In the genomic region with DNA sequence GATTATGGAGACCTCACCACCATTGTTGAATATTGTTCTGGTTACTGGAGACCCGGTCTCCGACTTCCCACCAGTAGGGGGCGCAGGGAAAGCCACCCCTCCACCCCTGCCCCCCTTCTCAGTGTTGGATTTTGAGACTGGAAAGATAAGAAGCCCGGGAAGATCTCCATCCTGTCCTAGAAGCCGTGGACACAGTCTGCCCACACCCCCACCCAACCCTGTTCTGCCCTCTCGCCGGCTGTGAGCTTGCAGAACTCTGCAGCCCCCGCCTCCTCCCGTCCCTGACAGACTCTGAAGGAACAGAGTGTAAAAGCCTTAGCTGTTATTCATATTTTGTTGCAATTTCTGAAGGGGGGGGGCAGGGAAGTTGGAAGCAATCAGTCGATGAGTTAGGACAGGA, we compare ENCODE assay signal across 7 mouse cellular contexts. TPM values are rescaled to one million over a fixed set of nuclear protein-coding genes. Genes with fewer than 3 reads are reported as not detected.
DNase-seq lines count a peak whose midpoint lies in the region; ATAC-seq and TF ChIP-seq lines count a peak whose summit lies in the region.

No protein-coding gene starts in this region.

- H3K27ac ChIP-seq in ES-E14 (ENCODE audit: insufficient read depth, low read depth, low read length, poor library complexity, severe bottlenecking), result peak overlapping the region; percentile 89
- peak overlapping the region; percentile 82 for H3K27ac ChIP-seq in embryonic facial prominence, embryonic 10.5 days (replicated peaks)

- intact Hi-C loops in heart, postnatal 10 days (cut with DNase I), result loop anchor here (2.0 kb wide), 1 partner anchor 14 kb away; no protein-coding TSS in a partner anchor

- H3K36me3 ChIP-seq in ES-E14 (ENCODE audit: control insufficient read depth, insufficient read depth, low read length, poor library complexity, severe bottlenecking), result peaks cover 7% of the 10 kb centered on the region; the same call in 1 of the 2 replicates
- H3K36me3 ChIP-seq in embryonic facial prominence, embryonic 10.5 days (replicated peaks), result peaks cover 66% of the 10 kb centered on the region

- peak overlapping the region; percentile 40 to 47 for H3K4me3 ChIP-seq in ES-E14 (ENCODE audit: insufficient read depth in 1 of 2, low read depth in 1 of 2, low read length in 2 of 2, poor library complexity in 1 of 2, severe bottlenecking in 1 of 2)
- peak overlapping the region; percentile 42 for H3K4me3 ChIP-seq in embryonic facial prominence, embryonic 10.5 days

- WGBS in embryonic facial prominence, embryonic 10.5 days, result 5% methylated on average over 10 of the region's 10 CpGs

- no peaks in the 10 kb centered on the region for H3K9me3 ChIP-seq in ES-E14 (ENCODE audit: control insufficient read depth, insufficient read depth, low read depth, low read length)
- H3K9me3 ChIP-seq in embryonic facial prominence, embryonic 10.5 days, result no peaks in the 10 kb centered on the region

- peaks cover 9 to 44% of the 10 kb centered on the region in 2 experiments for H3K4me1 ChIP-seq in ES-E14 (ENCODE audit: control insufficient read depth in 2 of 2, insufficient read depth in 2 of 2, low read length in 2 of 2, poor library complexity in 1 of 2)
- peaks cover 72% of the 10 kb centered on the region for H3K4me1 ChIP-seq in embryonic facial prominence, embryonic 10.5 days

- H3K9ac ChIP-seq in ES-E14 (ENCODE audit: insufficient read depth, low read depth, low read length, poor library complexity, severe bottlenecking), result peak overlapping the region; percentile 46; the same call in 1 of the 2 replicates

- in situ Hi-C loops in ES-E14 (cut with MboI; ENCODE audit: low sequenced_read_pairs in 2 of 2, unreplicated experiment in 2 of 2), result no loop called here

- ATAC-seq in megakaryocyte-erythroid progenitor cell, adult 5-6 weeks (replicated peaks; ENCODE audit: low FRiP score, low TSS enrichment, poor library complexity, severe bottlenecking), result 0 out of 2 replicates have a peak, but pooled peaks have one; percentile 24

- peak; percentile 81 for DNase-seq in B cell, adult 2 months
- DNase-seq in ES-E14 (ENCODE audit: low read depth, low spot score), result no peak
- DNase-seq in embryonic facial prominence, embryonic 10.5 days (ENCODE audit: low spot score), result peak; percentile 88
- peak; percentile 85 to 91 for DNase-seq in heart, postnatal 10 days
- DNase-seq in kidney, postnatal 4 days, result peak; percentile 90 to 93
- DNase-seq in right cerebral cortex, postnatal 4 days, result peak; percentile 88

- H3K27me3 ChIP-seq in embryonic facial prominence, embryonic 10.5 days (replicated peaks; ENCODE audit: low read depth, poor library complexity, severe bottlenecking), result no peaks in the 10 kb centered on the region

TF ChIP-seq in ES-E14, 5 proteins besides CTCF, POLR2A, EP300 and RAD21:
- TF ChIP-seq ZC3H11A (IDR thresholded peaks at IDR 0.05; ENCODE audit: borderline replicate concordance, low read depth, low read length), result no peak
- TF ChIP-seq ZNF384 (IDR thresholded peaks at IDR 0.05; ENCODE audit: low read depth, low read length), result no peak
- TF ChIP-seq CHD2 (IDR thresholded peaks at IDR 0.05; ENCODE audit: low read depth, low read length), result 0 out of 2 replicates have a peak, but pooled peaks have one; percentile 13
- no peak for TF ChIP-seq HCFC1 (IDR thresholded peaks at IDR 0.05; ENCODE audit: borderline replicate concordance, insufficient read depth, low read length)
- no peak; the same call in 1 of the 2 replicates for TF ChIP-seq MAFK (IDR thresholded peaks at IDR 0.05; ENCODE audit: insufficient read depth, low read depth, low read length)

RNA-seq across cellular contexts. Expression of gene Rara, which starts 26.8 kb away (rescaled TPM):
- 25.8 and 30.1 TPM in 2 replicates for total RNA-seq in ES-E14 (2012; rRNA removed)
- 34.0 and 35.6 TPM in 2 replicates for polyA plus RNA-seq in embryonic facial prominence, embryonic 10.5 days (2016; fragmentation: Nextera tagmentation; extraction: Ambion mirVana)
- total RNA-seq in heart, postnatal 10 days (2021), result 10 to 100 TPM; 31.9 to 33.0 TPM
- 7.8 and 15.9 TPM in 2 replicates for total RNA-seq in megakaryocyte-erythroid progenitor cell, adult 5-6 weeks (2014; fragmentation: Nextera tagmentation)
- total RNA-seq in megakaryocyte-erythroid progenitor cell, adult 5-6 weeks (2017), result 2.2 and 3.0 TPM in 2 replicates

RNA-seq across cellular contexts. Expression of gene Gjd3, which starts 28.4 kb away (rescaled TPM):
- total RNA-seq in ES-E14 (2012; rRNA removed), result 0.27 and 1.7 TPM in 2 replicates
- 0.25 TPM in 1 of 2 replicates, not detected in the other for polyA plus RNA-seq in embryonic facial prominence, embryonic 10.5 days (2016; fragmentation: Nextera tagmentation; extraction: Ambion mirVana)
- total RNA-seq in heart, postnatal 10 days (2021), result 1 to 10 TPM; 1.3 to 2.0 TPM
- total RNA-seq in megakaryocyte-erythroid progenitor cell, adult 5-6 weeks (2014; fragmentation: Nextera tagmentation), result not detected in 2 replicates
- not detected in 2 replicates for total RNA-seq in megakaryocyte-erythroid progenitor cell, adult 5-6 weeks (2017)

RNA-seq across cellular contexts. Expression of gene Cdc6, which starts 46.8 kb away (rescaled TPM):
- 32.7 and 51.3 TPM in 2 replicates for total RNA-seq in ES-E14 (2012; rRNA removed)
- polyA plus RNA-seq in embryonic facial prominence, embryonic 10.5 days (2016; fragmentation: Nextera tagmentation; extraction: Ambion mirVana), result 65.1 and 69.1 TPM in 2 replicates
- 1 to 10 TPM; 3.3 to 3.6 TPM for total RNA-seq in heart, postnatal 10 days (2021)
- 85.0 and 101 TPM in 2 replicates for total RNA-seq in megakaryocyte-erythroid progenitor cell, adult 5-6 weeks (2014; fragmentation: Nextera tagmentation)
- total RNA-seq in megakaryocyte-erythroid progenitor cell, adult 5-6 weeks (2017), result 67.8 and 78.7 TPM in 2 replicates
